Mouse (Mus musculus) fat pad, adult 2 months (tissue): ENCODE data around the gene Sox14.

Experiments used
- DNase-seq: peaks from one replicate; pipeline ENCODE4 v3.0.0-alpha.2; 2011; ENCODE audit warnings: low read depth, low spot score; ENCODE audit errors: extremely low read depth

The Sox14 gene

GRCm38 (mm10) chr9:99850354-99850753 is 25.6 kb downstream of the Sox14 start:
- DNase-seq, result no peak

DNA sequence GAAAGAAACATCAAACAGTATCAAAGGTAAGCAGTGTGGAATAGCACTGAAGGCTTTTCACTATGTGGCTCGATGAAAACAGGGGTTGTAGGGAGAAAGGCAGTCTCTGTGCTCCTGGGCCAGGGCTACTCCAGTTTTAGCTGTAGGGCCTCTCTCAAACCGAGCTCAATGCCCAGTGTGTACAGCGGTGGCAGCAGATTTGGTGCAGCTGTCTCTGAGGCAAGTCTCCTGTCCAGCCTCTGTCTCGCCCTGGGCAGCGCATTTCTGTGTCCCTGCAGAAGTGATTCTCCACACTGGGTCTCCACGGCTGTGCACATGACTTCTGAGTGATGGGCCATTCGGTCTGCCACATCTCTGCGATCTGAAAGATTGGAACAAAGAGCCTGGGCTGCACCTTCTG is 27.6 kb downstream of the Sox14 start:
- no peak for DNase-seq

GRCm38 (mm10) chr9:99846820-99847219 is 29.1 kb downstream of the Sox14 start:
- DNase-seq, result no peak

DNA sequence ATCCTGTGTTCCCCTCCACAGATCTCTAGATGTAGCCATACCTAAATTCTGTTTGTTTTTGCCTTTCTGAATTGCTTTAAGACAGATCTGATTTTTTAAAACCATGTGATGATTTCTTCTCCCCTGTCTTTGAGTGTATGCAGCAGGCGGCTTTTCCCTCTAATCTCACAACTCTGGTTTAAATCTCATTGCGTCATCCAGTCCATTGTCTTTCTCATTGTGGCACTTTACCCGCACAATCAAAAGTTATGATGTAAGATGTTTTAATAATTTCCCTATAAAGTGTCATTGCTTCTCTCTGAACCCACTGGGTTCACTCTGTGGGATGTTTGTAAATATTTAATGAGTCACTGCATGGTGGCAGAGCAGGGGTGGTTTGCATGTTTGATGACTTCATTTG is 36.6 kb downstream of the Sox14 start:
- no peak for DNase-seq

DNA sequence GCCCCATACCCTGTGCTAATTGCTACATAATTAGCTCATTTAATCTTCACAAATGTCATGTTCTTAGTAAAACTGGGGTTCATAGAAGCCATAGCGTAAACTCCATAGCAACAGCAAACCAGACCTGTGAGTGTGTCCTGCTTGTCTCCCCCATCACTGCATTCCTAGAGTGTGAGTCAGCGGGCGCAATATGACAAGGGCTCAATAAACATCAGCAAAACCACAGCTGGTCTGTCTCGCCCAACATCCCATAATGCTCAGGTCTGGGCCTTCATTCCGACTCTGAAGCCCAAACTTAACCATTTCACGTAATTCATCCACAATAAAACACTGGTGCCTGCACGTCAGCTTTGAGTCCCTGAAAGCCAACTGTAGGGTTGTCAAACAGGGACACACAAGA is 37.1 kb downstream of the Sox14 start:
- DNase-seq, result no peak

GRCm38 (mm10) chr9:99836707-99837106 is 39.3 kb downstream of the Sox14 start:
- DNase-seq, result no peak

- no peak for DNase-seq
Measured at GRCm38 (mm10) chr9:99835624-99836430, 40.1 kb downstream of the Sox14 start.
